Mouse (Mus musculus): ENCODE results near the gene Cryzl1. TPM values are rescaled to one million over a fixed set of nuclear protein-coding genes. Genes with fewer than 3 reads are reported as not detected.

Gene Cryzl1
- 10 to 100 TPM; 66.2 to 89.2 (median 79.6) TPM for polyA plus RNA-seq (2017; shearing (Covaris generic))

GRCm38 (mm10) chr16:91728123-91729065 is at the start of gene Cryzl1:
Cryzl1 (minus strand) TSS chr16:91728975.
- peak; percentile 81 for ATAC-seq

- ATAC-seq = no peak
Observed at GRCm38 (mm10) chr16:91772586-91772985, 43.8 kb upstream of the Cryzl1 start.

- no peak for ATAC-seq
Observed at GRCm38 (mm10) chr16:91771334-91771733, 42.6 kb upstream of the Cryzl1 start.

- no peak for ATAC-seq
Observed at GRCm38 (mm10) chr16:91770662-91771061, 41.9 kb upstream of the Cryzl1 start.

GRCm38 (mm10) chr16:91769911-91770310 is 41.1 kb upstream of the Cryzl1 start:
- ATAC-seq = no peak

GRCm38 (mm10) chr16:91768586-91768985 is 39.8 kb upstream of the Cryzl1 start:
- no peak for ATAC-seq

GRCm38 (mm10) chr16:91767165-91767701 is 38.5 kb upstream of the Cryzl1 start:
- no peak for ATAC-seq

GRCm38 (mm10) chr16:91765816-91766210 is 37.0 kb upstream of the Cryzl1 start:
- no peak for ATAC-seq

GRCm38 (mm10) chr16:91765121-91765815 is 36.5 kb upstream of the Cryzl1 start:
- ATAC-seq = no peak

GRCm38 (mm10) chr16:91764414-91764813 is 35.6 kb upstream of the Cryzl1 start:
- no peak for ATAC-seq

GRCm38 (mm10) chr16:91763975-91764374 is 35.2 kb upstream of the Cryzl1 start:
- ATAC-seq = no peak

GRCm38 (mm10) chr16:91762476-91762875 is 33.7 kb upstream of the Cryzl1 start:
- no peak for ATAC-seq

- no peak for ATAC-seq
Observed at GRCm38 (mm10) chr16:91761761-91762160, 33.0 kb upstream of the Cryzl1 start.

- ATAC-seq = no peak
Observed at GRCm38 (mm10) chr16:91761202-91761601, 32.4 kb upstream of the Cryzl1 start.

GRCm38 (mm10) chr16:91754957-91755356 is 26.2 kb upstream of the Cryzl1 start:
- peak; percentile 69 for ATAC-seq

GRCm38 (mm10) chr16:91753611-91754010 is 24.8 kb upstream of the Cryzl1 start:
- no peak for ATAC-seq

- no peak for ATAC-seq
Observed at GRCm38 (mm10) chr16:91751644-91752385, 23.0 kb upstream of the Cryzl1 start.

- no peak for ATAC-seq
Observed at GRCm38 (mm10) chr16:91747567-91747966, 18.8 kb upstream of the Cryzl1 start.

GRCm38 (mm10) chr16:91746101-91746950 is 17.6 kb upstream of the Cryzl1 start:
- no peak for ATAC-seq

GRCm38 (mm10) chr16:91743055-91743454 is 14.3 kb upstream of the Cryzl1 start:
- no peak for ATAC-seq

- ATAC-seq = no peak
Observed at GRCm38 (mm10) chr16:91740918-91741255, 12.1 kb upstream of the Cryzl1 start.

Measured in inflammation-experienced regulatory T-cells, adult 6 months (primary cell).